Mouse (Mus musculus) hindbrain, embryonic 10.5 days (tissue): ENCODE results near the gene Il3. TPM values are rescaled to one million over a fixed set of nuclear protein-coding genes. Genes with fewer than 3 reads are reported as not detected.
"Not testable (repeated sequence)": the region's sequence is repeated elsewhere in the genome, so short reads cannot be mapped to it uniquely, and the experiment has no call there.

Experiments
- DNase-seq: peaks from one replicate; pipeline ENCODE4 v3.0.0-alpha.2; 2017; ENCODE audit warnings: low spot score
- H3K27ac ChIP-seq: fragments of 300-500 bp; sonication (generic); 2 replicates; pipeline ENCODE4 v1.5.1; 2016; ENCODE audit warnings: mild to moderate bottlenecking, moderate library complexity
- H3K27me3 ChIP-seq: fragments of 300-500 bp; sonication (generic); 2 replicates; pipeline ENCODE4 v1.6.1; 2016; ENCODE audit warnings: mild to moderate bottlenecking; ENCODE audit not compliant: poor library complexity, insufficient read depth, severe bottlenecking
- H3K36me3 ChIP-seq: fragments of 300-500 bp; sonication (generic); 2 replicates; pipeline ENCODE4 v1.6.1; 2016; ENCODE audit warnings: mild to moderate bottlenecking, moderate library complexity
- H3K4me1 ChIP-seq: fragments of 300-500 bp; sonication (generic); replicated peaks from 2 replicates; pipeline ENCODE4 v1.6.1; 2016; ENCODE audit warnings: mild to moderate bottlenecking
- H3K4me3 ChIP-seq: fragments of 300-500 bp; sonication (generic); 2 replicates; pipeline ENCODE4 v1.5.1; 2016; ENCODE audit warnings: mild to moderate bottlenecking, moderate library complexity
- H3K9me3 ChIP-seq: fragments of 300-500 bp; sonication (generic); 2 replicates; pipeline ENCODE4 v1.6.1; 2016; ENCODE audit warnings: mild to moderate bottlenecking, moderate library complexity
- WGBS: fragments of 180-500 bp; shearing (Covaris S2); methylation state at CpG from one replicate; pipeline ENCODE4 v1.1.7; 2016; 5-methylcytosine and 5-hydroxymethylcytosine counted together
- polyA plus RNA-seq: library from polyadenylated mRNA; unstranded; fragments of >200 nt; fragmentation: Nextera tagmentation; extraction: Ambion mirVana; gene quantifications from 2 replicates; pipeline ENCODE4 v1.2.1, GENCODE M21; 2016

Gene Il3
- polyA plus RNA-seq, 1 experiment from 2014 or later = not detected

DNA sequence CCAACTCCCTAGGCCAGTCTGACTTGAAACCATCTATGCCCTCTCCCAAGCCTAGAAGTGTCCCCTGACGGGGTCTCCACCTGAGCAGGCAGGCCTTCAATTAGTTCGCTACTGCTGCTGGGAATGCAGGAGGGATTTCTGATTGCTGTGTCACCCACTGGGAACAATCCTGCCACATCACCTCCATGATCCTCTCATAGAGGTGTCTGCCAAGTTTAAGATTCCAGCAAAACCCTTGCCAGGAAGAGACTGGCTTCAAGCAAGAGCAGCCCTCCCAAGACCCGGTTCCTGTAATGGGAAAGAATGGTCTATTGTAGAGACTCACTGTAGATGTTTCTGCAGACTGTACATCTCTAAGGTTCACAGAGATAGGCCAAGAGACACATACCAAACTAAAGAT, 35.5 kb upstream of the Il3 start:
- no peak overlapping the region for H3K27ac ChIP-seq
- peaks cover 9% of the 10 kb centered on the region for H3K27me3 ChIP-seq
- H3K9me3 ChIP-seq = peaks cover 8% of the 10 kb centered on the region; the same call in 1 of the 2 replicates
- peaks cover 39% of the 10 kb centered on the region for H3K4me1 ChIP-seq
- WGBS = 87% methylated on average over 3 of the region's 3 CpGs
- no peak overlapping the region for H3K4me3 ChIP-seq
- no peak for DNase-seq
- no peaks in the 10 kb centered on the region for H3K36me3 ChIP-seq

DNA sequence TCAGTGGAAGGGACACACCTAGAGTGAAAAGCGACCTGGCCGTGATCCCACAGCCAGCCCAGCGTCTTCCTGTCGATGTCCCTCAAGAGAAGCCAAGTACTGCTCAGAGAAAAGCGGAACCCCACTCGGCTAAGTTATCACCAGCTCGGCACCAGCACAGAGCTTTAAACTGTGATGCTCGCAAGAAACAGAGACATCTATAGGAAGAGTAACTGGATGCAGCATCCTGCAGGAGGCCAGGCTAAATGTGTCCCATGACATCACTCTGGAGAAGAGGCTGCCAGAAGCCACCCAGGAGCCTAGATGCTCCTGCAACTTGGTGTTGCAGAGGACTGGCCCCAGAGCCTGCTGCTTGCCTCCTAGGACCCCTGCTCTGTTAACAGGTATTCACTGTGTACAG, 34.9 kb upstream of the Il3 start:
- Histone ChIP-seq H3K27me3 (peaks cover 9% of the 10 kb centered on the region), H3K27ac (no peak overlapping the region), H3K4me1 (peaks cover 34% of the 10 kb centered on the region), H3K4me3 (no peak overlapping the region), H3K9me3 (peaks cover 14% of the 10 kb centered on the region; the same call in 1 of the 2 replicates), H3K36me3 (no peaks in the 10 kb centered on the region)
- 84% methylated on average over 8 of the region's 8 CpGs for WGBS
- DNase-seq = no peak

DNA sequence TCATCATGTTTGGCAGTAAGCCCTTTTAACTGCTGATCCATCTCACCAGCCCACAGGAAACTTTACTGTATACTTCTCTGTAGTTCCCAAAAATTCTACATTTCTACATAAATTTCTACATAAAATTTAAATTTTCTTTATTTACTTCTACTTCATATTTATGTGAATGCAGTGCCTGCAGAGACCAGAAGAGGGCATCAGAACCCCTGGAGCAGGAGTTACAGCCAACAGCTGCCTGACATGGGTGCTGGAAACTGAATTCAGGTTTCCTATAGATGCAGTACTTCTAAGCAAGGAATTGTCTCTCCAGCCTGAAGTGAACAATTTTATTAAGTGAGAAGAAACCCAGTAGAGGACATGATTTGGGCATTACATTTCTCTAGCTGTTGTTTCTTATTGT, 31.7 kb upstream of the Il3 start:
- no peak overlapping the region for H3K4me3 ChIP-seq
- peaks cover 6% of the 10 kb centered on the region for H3K4me1 ChIP-seq
- H3K27me3 ChIP-seq = 0 out of 2 replicates have a peak, but pooled peaks cover 1% of the 10 kb centered on the region
- H3K27ac ChIP-seq = no peak overlapping the region
- no peak for DNase-seq
- H3K36me3 ChIP-seq = no peaks in the 10 kb centered on the region
- peaks cover 14% of the 10 kb centered on the region; the same call in 1 of the 2 replicates for H3K9me3 ChIP-seq

DNA sequence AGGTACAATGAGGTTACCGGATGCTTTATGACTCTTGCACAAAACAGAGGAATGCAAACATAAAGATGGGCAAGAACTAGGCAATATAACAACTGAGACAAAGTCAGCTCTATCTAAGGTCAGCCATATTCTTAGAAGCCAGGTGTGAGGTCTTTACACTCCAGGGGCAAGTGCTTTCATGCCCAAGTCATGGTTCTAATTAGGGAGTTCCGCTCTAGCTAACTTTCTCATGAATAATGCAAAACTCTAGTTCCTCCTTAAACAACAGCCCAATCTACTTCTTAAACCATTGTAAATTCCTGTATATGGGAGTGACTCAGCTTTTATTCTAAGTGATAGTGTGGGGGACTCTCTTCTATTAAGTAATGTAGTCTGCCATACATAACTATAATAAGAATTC, 30.4 kb upstream of the Il3 start:
- 88% methylated on average over 2 of the region's 2 CpGs for WGBS
- not testable (repeated sequence) for DNase-seq, H3K36me3 ChIP-seq, H3K27me3 ChIP-seq, H3K4me1 ChIP-seq, H3K27ac ChIP-seq, H3K4me3 ChIP-seq
- H3K9me3 ChIP-seq = peaks cover 14% of the 10 kb centered on the region; the same call in 1 of the 2 replicates

DNA sequence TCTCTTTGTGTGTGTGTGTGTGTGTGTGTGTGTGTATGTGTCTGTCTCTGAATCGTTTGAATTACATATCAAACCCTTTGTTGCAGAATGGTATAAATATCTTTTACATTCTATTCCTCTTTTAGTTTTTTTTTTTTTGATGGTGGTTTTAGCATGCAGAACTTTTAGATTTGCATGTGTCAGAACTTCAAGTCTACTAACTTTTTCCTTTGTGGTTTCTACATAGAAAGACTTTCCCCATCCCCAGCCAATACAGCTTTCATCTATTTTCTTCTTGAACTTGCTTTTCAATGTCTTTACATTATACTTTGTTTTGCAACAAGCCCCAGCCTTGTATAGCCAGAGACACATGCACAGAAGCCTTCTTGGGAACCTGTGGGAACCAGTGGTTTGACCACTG, 29.7 kb upstream of the Il3 start:
- H3K27ac ChIP-seq = no peak overlapping the region
- H3K4me3 ChIP-seq = no peak overlapping the region
- H3K36me3 ChIP-seq = no peaks in the 10 kb centered on the region
- peaks cover 14% of the 10 kb centered on the region; the same call in 1 of the 2 replicates for H3K9me3 ChIP-seq
- H3K4me1 ChIP-seq = no peaks in the 10 kb centered on the region
- no peaks in the 10 kb centered on the region for H3K27me3 ChIP-seq
- 89% methylated on average over 1 of the region's 1 CpGs for WGBS
- DNase-seq = no peak

DNA sequence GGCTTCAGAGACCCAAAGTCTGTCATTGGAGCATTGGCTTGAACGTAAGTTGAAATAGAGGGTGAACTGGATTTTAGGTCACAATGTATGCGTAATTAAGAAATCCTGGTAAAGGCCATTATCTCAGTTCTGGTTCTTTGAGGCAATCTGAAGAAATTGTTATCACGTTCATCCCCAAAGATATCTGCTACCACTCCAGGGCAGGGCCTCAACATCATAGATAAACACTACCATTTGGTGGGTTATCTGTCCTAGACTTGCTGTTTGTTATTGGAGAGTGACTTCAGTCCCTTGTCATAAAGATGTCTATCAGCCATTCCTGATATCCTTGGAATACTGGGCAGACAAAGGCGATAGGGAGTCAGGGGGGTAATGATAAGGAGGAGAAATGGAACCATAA, 28.9 kb upstream of the Il3 start:
- no peaks in the 10 kb centered on the region for H3K27me3 ChIP-seq
- 85% methylated on average over 4 of the region's 4 CpGs for WGBS
- H3K4me1 ChIP-seq = no peaks in the 10 kb centered on the region
- H3K9me3 ChIP-seq = peaks cover 14% of the 10 kb centered on the region; the same call in 1 of the 2 replicates
- H3K27ac ChIP-seq = no peak overlapping the region
- no peak overlapping the region for H3K4me3 ChIP-seq
- DNase-seq = no peak
- no peaks in the 10 kb centered on the region for H3K36me3 ChIP-seq

DNA sequence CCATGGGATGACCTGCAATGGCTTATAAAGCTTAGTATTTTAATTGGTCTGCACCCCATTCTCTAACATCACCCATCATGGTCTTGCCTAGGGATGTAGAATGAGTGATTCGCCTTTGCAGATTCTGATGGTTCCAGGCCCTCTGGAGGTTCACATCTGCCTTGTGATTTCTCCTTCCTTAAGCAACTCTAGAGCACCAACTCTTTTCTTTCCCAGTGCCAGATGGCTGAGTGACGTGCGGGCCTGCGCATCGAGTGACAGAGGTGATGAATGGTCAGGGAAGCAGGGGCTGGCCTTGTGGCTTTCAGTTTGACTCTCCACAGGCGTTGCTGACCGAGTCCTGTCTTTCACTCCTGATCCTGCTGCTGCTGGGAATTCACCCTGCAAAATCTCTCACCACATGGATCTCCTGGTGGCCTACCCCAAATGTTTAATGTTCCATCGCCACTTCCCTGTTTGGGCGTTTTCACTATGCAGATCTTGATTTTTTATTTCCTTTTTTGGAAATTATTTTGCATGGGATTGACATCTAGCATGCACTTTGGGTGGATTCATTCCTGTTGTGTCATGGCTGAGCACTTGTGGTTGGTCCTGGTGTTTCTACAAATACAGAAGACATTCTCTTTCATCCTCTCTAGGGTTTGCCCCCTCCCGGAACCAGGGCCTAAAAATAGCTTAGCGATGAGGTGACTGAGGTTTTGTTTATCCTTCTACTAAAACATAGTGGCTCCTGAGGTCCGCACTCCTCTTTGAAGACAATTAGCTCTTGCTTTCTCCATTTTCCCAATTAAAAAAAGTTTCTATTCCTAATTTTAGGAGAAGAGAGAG, 27.1 kb upstream of the Il3 start:
- DNase-seq = peak; percentile 6
- Histone ChIP-seq H3K27ac (no peak overlapping the region), H3K9me3 (peaks cover 10% of the 10 kb centered on the region; the same call in 1 of the 2 replicates), H3K27me3 (no peaks in the 10 kb centered on the region), H3K36me3 (no peaks in the 10 kb centered on the region), H3K4me3 (no peak overlapping the region), H3K4me1 (no peaks in the 10 kb centered on the region)
- WGBS = 70% methylated on average over 12 of the region's 12 CpGs

DNA sequence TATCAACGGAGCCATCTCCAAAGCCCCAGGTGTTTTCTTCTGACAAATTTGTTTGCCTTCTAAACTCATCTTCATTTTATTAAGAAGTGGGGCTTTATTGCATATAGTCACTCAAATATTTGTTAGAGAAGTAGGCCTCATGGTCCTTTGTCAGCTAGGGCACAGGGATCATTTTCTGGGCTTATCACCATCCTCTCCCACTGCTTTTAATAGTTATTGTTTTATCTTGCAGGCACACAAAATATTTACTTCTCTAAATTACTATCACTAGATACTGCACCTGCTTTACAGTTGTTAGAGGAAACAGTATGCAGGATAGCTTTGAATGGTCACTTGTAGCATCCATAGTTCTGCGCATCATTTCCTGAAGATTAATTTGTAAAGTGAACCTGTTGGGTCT, 25.1 kb upstream of the Il3 start:
- no peaks in the 10 kb centered on the region for H3K27me3 ChIP-seq
- 83% methylated on average over 2 of the region's 2 CpGs for WGBS
- DNase-seq = no peak
- no peaks in the 10 kb centered on the region for H3K36me3 ChIP-seq
- H3K27ac ChIP-seq = no peak overlapping the region
- H3K4me3 ChIP-seq = no peak overlapping the region
- H3K9me3 ChIP-seq = peaks cover 2% of the 10 kb centered on the region; the same call in 1 of the 2 replicates
- H3K4me1 ChIP-seq = no peaks in the 10 kb centered on the region

DNA sequence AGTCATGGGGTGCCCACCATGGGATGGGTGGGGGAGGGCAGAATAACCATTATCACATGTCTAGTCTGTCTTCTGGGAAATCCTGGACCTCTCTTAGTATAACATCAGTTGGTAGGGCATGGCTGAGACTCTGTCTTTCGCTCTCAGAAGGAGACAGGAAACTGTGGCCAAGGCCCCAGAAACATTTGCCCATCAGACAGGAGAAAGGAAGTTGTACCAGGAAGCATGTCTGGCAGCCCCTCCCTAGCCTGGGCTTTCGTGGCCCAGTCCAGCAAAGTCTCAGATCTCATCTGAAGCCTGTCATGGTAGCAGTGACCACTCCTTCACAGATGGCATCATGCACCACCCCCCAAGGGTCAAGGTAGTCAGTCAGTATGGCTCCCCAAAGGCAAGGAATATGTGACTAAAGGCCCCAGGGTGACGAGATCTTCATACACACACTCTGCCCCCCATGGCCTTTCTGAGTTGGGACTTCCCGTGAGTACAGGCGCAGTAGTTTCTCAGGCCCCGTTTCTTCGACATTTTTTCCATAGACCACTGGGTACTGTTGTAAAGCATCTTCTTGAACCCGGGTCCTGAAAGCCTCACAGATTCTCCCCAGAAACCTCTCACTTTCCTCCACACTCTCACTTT, 20.9 kb upstream of the Il3 start:
- Histone ChIP-seq H3K27ac (no peak overlapping the region), H3K4me1 (no peaks in the 10 kb centered on the region), H3K9me3 (no peaks in the 10 kb centered on the region), H3K36me3 (no peaks in the 10 kb centered on the region), H3K4me3 (no peak overlapping the region), H3K27me3 (no peaks in the 10 kb centered on the region)
- no peak for DNase-seq
- 86% methylated on average over 8 of the region's 8 CpGs for WGBS

DNA sequence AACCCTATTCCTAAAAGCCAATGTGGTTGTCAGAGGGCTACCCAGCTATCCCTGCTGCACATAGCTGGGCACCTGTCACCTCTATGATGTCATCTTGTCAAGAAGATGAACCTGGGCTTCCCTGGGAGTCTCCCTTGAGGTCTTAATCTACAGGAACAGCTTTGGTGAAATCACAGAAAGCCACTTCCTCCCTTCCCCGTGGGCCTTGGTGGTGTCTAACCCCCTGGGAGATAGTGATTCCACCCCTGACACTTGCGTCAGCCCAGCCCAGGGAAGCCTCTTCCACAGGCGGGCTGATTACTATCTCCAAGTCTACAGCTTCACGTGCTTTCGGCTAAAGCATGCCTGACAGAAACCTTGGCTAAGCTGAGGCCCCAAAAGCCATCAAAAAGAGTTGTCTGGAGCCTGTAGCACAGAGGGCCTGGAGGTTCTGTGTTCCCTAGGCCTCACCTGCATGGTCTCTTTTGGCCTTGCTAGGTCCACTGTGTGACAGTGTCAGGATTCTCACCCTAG, 4.4 kb upstream of the Il3 start:
- Histone ChIP-seq H3K27me3 (no peaks in the 10 kb centered on the region), H3K27ac (no peak overlapping the region), H3K36me3 (no peaks in the 10 kb centered on the region), H3K4me3 (no peak overlapping the region), H3K4me1 (no peaks in the 10 kb centered on the region), H3K9me3 (no peaks in the 10 kb centered on the region)
- 85% methylated on average over 5 of the region's 5 CpGs for WGBS
- no peak for DNase-seq

DNA sequence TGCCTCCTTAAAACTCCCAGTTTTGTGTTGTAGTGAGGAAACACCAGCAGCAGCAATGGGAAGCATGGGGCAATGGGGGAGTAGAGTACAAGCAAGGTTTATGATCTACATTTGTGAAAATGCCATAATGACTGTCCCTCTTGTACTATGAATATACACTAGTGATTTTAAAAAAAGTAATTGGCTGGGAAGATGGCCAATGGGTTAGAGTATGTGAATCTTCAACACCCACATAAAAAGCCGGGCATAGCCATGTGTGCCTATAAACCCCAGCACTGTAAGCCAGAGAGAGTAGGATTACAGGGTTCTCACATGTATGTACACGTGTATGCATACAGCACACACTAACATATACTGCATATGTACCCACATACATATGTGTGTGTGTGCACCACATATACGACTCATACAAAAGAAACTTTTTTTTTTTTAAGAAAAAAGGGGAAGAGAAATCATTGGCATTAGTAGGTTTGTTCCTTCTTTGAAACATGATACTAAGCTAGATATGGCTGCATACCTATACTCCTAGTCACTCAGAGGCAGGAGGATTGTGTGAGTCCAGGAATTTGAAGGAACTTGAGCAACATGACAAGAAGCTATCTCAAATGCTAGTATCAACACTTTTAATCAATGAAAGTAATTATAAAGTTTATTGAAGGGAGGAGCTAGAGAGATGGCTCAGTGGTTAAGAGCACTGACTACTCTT, 2.3 kb upstream of the Il3 start:
- H3K36me3 ChIP-seq = no peaks in the 10 kb centered on the region

DNA sequence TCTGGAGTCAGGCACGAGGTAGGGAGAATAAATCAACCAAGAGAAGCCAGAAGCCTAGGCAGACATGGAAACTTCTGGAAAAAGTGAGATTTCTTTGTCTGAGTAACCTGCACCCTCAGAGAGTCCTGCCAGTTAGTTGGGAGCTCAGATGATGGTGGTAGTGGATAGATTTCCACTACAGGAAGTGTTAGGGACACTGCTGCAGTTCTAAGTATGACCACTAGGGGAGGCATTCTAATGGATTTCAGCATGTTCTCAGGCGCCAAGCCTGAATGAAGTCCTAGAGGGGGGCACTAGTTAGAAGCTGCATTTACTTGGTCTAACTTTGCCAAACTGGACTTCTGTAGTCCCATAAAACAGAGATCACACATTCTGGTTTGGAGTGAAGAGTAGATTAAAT, 2.5 kb downstream of the Il3 start:
- no peak overlapping the region for H3K4me3 ChIP-seq
- no peaks in the 10 kb centered on the region for H3K36me3 ChIP-seq
- WGBS = 57% methylated on average over 2 of the region's 2 CpGs
- H3K4me1 ChIP-seq = no peaks in the 10 kb centered on the region
- no peaks in the 10 kb centered on the region for H3K27me3 ChIP-seq
- DNase-seq = peak; percentile 34
- no peaks in the 10 kb centered on the region for H3K9me3 ChIP-seq
- H3K27ac ChIP-seq = no peak overlapping the region

More for the DNA sequence above, 2.3 kb upstream of the Il3 start:
- DNase-seq = no peak
- Histone ChIP-seq H3K4me3 (no peak overlapping the region), H3K4me1 (no peaks in the 10 kb centered on the region), H3K27me3 (no peaks in the 10 kb centered on the region), H3K27ac (no peak overlapping the region), H3K9me3 (no peaks in the 10 kb centered on the region)
- WGBS = 80% methylated on average over 3 of the region's 3 CpGs
